Mouse (Mus musculus) heart, postnatal 0 days (tissue): ENCODE data around the gene Agbl4.

ENCODE experiments used
- CTCF ChIP-seq: IDR thresholded peaks from 2 replicates; pipeline ENCODE4 v1.5.1; 2016; ENCODE audit warnings: antibody characterized with exemption, control low read depth, low read depth
- EP300 ChIP-seq: IDR thresholded peaks from 2 replicates; pipeline ENCODE4 v1.6.1; 2016; ENCODE audit warnings: antibody characterized with exemption, low read depth

GRCm38 (mm10) chr4:111255499-111255898, 858.0 kb downstream of the Agbl4 start:
- TF ChIP-seq CTCF (no peak), EP300 (no peak)
